Mouse (Mus musculus): ENCODE measurements around the gene Camk1d. TPM values are rescaled to one million over a fixed set of nuclear protein-coding genes. Genes with fewer than 3 reads are reported as not detected.

The Camk1d gene
- total RNA-seq (2014; rRNA removed) (15.5 and 16.6 TPM in 2 replicates), polyA plus RNA-seq (2015; fragmentation: Nextera tagmentation; extraction: Ambion mirVana) (7.2 and 7.7 TPM in 2 replicates)

- ATAC-seq, result peak; percentile 87
- peak; percentile 58 for TF ChIP-seq CTCF (IDR thresholded peaks at IDR 0.05; ENCODE audit: low read depth)
- no peaks in the 10 kb centered on the region for H3K27me3 ChIP-seq (ENCODE audit: insufficient read depth, low read length)
Measured at GRCm38 (mm10) chr2:5714211-5715053, at the start of gene Camk1d. TSS of gene Camk1d (minus strand) at chr2:5714515.

GRCm38 (mm10) chr2:5762031-5762430 lies 47.7 kb upstream of the Camk1d start:
- TF ChIP-seq CTCF (IDR thresholded peaks at IDR 0.05; ENCODE audit: low read depth), result no peak

More at GRCm38 (mm10) chr2:5714211-5715053, at the start of gene Camk1d:
- Histone ChIP-seq H3K9me3 (ENCODE audit: low read length) (no peaks in the 10 kb centered on the region), H3K27ac (peak within 1 kb of the TSS; percentile 72), H3K4me3 (ENCODE audit: low read length) (peak within 1 kb of the TSS; percentile 78), H3K4me1 (ENCODE audit: insufficient read depth, low read length) (no peaks in the 10 kb centered on the region; the same call in 1 of the 2 replicates), H3K4me2 (ENCODE audit: low read depth, low read length) (peak within 1 kb of the TSS; percentile 99), H3K36me3 (ENCODE audit: insufficient read depth, low read length) (no peaks in the 10 kb centered on the region), H3K9ac (replicated peaks; ENCODE audit: low read length) (peak within 1 kb of the TSS; percentile 66)
- DNase-seq (ENCODE audit: low spot score), result peak; percentile 84
- under 1% methylated on average over 66 of the region's 80 CpGs for WGBS

GRCm38 (mm10) chr2:5760479-5761008 lies 46.2 kb upstream of the Camk1d start:
- Histone ChIP-seq H3K4me2 (ENCODE audit: low read depth, low read length) (no peak overlapping the region), H3K9me3 (ENCODE audit: low read length) (no peaks in the 10 kb centered on the region), H3K27me3 (ENCODE audit: insufficient read depth, low read length) (no peaks in the 10 kb centered on the region), H3K27ac (no peak overlapping the region), H3K9ac (replicated peaks; ENCODE audit: low read length) (no peak overlapping the region), H3K4me3 (ENCODE audit: low read length) (no peak overlapping the region), H3K4me1 (ENCODE audit: insufficient read depth, low read length) (no peaks in the 10 kb centered on the region), H3K36me3 (ENCODE audit: insufficient read depth, low read length) (no peaks in the 10 kb centered on the region)
- ATAC-seq, result no peak
- no peak for DNase-seq (ENCODE audit: low spot score)
- no peak for TF ChIP-seq CTCF (IDR thresholded peaks at IDR 0.05; ENCODE audit: low read depth)
- 97% methylated on average over 8 of the region's 8 CpGs for WGBS

More at GRCm38 (mm10) chr2:5762031-5762430, 47.7 kb upstream of the Camk1d start:
- Histone ChIP-seq H3K9ac (replicated peaks; ENCODE audit: low read length) (no peak overlapping the region), H3K27me3 (ENCODE audit: insufficient read depth, low read length) (no peaks in the 10 kb centered on the region), H3K4me3 (ENCODE audit: low read length) (no peak overlapping the region), H3K4me2 (ENCODE audit: low read depth, low read length) (no peak overlapping the region), H3K9me3 (ENCODE audit: low read length) (no peaks in the 10 kb centered on the region), H3K27ac (no peak overlapping the region), H3K4me1 (ENCODE audit: insufficient read depth, low read length) (no peaks in the 10 kb centered on the region), H3K36me3 (ENCODE audit: insufficient read depth, low read length) (no peaks in the 10 kb centered on the region)
- no peak for ATAC-seq
- WGBS, result 96% methylated on average over 3 of the region's 3 CpGs
- DNase-seq (ENCODE audit: low spot score), result no peak

GRCm38 (mm10) chr2:5758569-5758968 lies 44.3 kb upstream of the Camk1d start:
- Histone ChIP-seq H3K27me3 (ENCODE audit: insufficient read depth, low read length) (no peaks in the 10 kb centered on the region), H3K4me2 (ENCODE audit: low read depth, low read length) (no peak overlapping the region), H3K36me3 (ENCODE audit: insufficient read depth, low read length) (no peaks in the 10 kb centered on the region), H3K4me3 (ENCODE audit: low read length) (no peak overlapping the region), H3K9me3 (ENCODE audit: low read length) (no peaks in the 10 kb centered on the region), H3K4me1 (ENCODE audit: insufficient read depth, low read length) (no peaks in the 10 kb centered on the region), H3K27ac (no peak overlapping the region), H3K9ac (replicated peaks; ENCODE audit: low read length) (no peak overlapping the region)
- TF ChIP-seq CTCF (IDR thresholded peaks at IDR 0.05; ENCODE audit: low read depth), result no peak
- WGBS, result 92% methylated on average over 2 of the region's 2 CpGs
- no peak for ATAC-seq
- no peak for DNase-seq (ENCODE audit: low spot score)

- WGBS, result 84% methylated on average over 3 of the region's 3 CpGs
Measured at GRCm38 (mm10) chr2:5750872-5751271, 36.6 kb upstream of the Camk1d start.

GRCm38 (mm10) chr2:5749210-5749609 lies 34.9 kb upstream of the Camk1d start:
- no peak for TF ChIP-seq CTCF (IDR thresholded peaks at IDR 0.05; ENCODE audit: low read depth)
- Histone ChIP-seq H3K9ac (replicated peaks; ENCODE audit: low read length) (no peak overlapping the region), H3K9me3 (ENCODE audit: low read length) (no peaks in the 10 kb centered on the region), H3K4me1 (ENCODE audit: insufficient read depth, low read length) (no peaks in the 10 kb centered on the region), H3K4me3 (ENCODE audit: low read length) (no peak overlapping the region), H3K36me3 (ENCODE audit: insufficient read depth, low read length) (no peaks in the 10 kb centered on the region), H3K4me2 (ENCODE audit: low read depth, low read length) (no peak overlapping the region), H3K27ac (no peak overlapping the region), H3K27me3 (ENCODE audit: insufficient read depth, low read length) (no peaks in the 10 kb centered on the region)
- ATAC-seq (no peak), DNase-seq (ENCODE audit: low spot score) (no peak)
- WGBS, result 82% methylated on average over 6 of the region's 6 CpGs

More at GRCm38 (mm10) chr2:5750872-5751271, 36.6 kb upstream of the Camk1d start:
- H3K9me3 ChIP-seq (ENCODE audit: low read length), result no peaks in the 10 kb centered on the region
- H3K4me1 ChIP-seq (ENCODE audit: insufficient read depth, low read length), result no peaks in the 10 kb centered on the region
- no peak overlapping the region for H3K4me3 ChIP-seq (ENCODE audit: low read length)
- no peaks in the 10 kb centered on the region for H3K36me3 ChIP-seq (ENCODE audit: insufficient read depth, low read length)
- H3K27ac ChIP-seq, result no peak overlapping the region
- no peak for ATAC-seq
- DNase-seq (ENCODE audit: low spot score), result no peak
- no peak overlapping the region for H3K9ac ChIP-seq (replicated peaks; ENCODE audit: low read length)
- TF ChIP-seq CTCF (IDR thresholded peaks at IDR 0.05; ENCODE audit: low read depth), result no peak
- no peaks in the 10 kb centered on the region for H3K27me3 ChIP-seq (ENCODE audit: insufficient read depth, low read length)
- H3K4me2 ChIP-seq (ENCODE audit: low read depth, low read length), result no peak overlapping the region

All from hindbrain, postnatal 0 days (tissue).